Mouse (Mus musculus) myocyte (in vitro differentiated cells): ENCODE measurements around the gene Bach2.

Experiments
- E2F4 ChIP-seq: IDR thresholded peaks from one replicate; pipeline ENCODE4 v1.6.1; 2011; ENCODE audit warnings: mild to moderate bottlenecking, control low read depth, moderate library complexity; ENCODE audit not compliant: insufficient read depth
- POLR2A ChIP-seq: IDR thresholded peaks from one replicate; pipeline ENCODE4 v1.6.1; 2011; ENCODE audit warnings: low read depth, mild to moderate bottlenecking, control low read depth, moderate library complexity; ENCODE audit not compliant: insufficient read length
- REST ChIP-seq: IDR thresholded peaks from one replicate; pipeline ENCODE4 v1.6.1; 2011; ENCODE audit warnings: mild to moderate bottlenecking, control low read depth, moderate library complexity; ENCODE audit not compliant: insufficient read depth, insufficient read length
- TCF12 ChIP-seq: IDR thresholded peaks from one replicate; pipeline ENCODE4 v1.6.1; 2011; ENCODE audit warnings: mild to moderate bottlenecking, control low read depth; ENCODE audit not compliant: poor library complexity, insufficient read depth, severe bottlenecking
- TCF3 ChIP-seq: IDR thresholded peaks from one replicate; pipeline ENCODE4 v1.6.1; 2011; ENCODE audit warnings: low read depth, control low read depth; ENCODE audit not compliant: insufficient read length

DNA sequence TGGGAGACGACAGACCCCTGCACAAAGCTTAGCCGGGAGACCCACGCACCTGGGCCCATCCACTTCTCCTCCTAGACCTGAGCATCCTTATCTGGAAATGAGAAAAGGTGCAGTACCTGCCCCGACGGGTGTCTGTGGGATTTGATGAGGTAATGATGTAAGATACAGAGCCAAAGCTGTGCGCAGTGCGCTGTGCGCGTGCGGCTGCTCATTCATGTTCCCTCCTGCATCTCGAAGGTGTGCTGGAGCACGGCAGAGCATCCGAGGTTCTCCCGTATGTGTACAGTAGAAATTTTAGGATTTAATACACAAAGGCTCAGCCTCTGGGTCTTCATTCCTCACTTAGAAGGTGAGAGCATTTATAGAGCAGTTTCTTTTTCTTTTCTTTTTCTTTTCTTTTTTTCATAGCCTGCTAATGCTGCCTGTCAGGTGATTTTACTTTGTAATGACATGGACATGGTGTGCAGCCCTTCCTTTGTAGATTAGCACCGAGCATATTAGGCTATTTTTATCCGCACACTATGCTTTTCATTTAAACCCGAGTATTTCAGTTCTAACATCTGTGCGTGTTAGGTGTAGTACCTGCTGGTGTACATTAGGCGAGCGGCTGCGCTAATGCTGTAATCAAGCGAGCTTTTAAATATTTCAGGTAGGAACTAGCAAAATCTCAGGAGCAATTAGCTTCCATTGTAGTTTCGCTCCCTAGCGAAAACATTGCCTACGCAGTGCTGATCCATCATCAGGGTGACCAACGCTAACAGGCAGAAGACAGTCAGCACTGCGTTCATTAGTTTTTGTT lies 188.4 kb downstream of the Bach2 start:
- no peak for TF ChIP-seq TCF12
- no peak for TF ChIP-seq POLR2A
- TF ChIP-seq REST, result no peak
- no peak for TF ChIP-seq TCF3
- no peak for TF ChIP-seq E2F4
